Mouse (Mus musculus) mouse trophoblast stem cell (cell line): ENCODE measurements around the gene Ctsz.

ENCODE experiments used
- in situ Hi-C, 2 experiments: fragments of 300-500 bp; cut with MseI, MboI; formaldehyde crosslinking; loops; 2 replicates in 1 of 2; 3 replicates in 1 of 2; pipeline ENCODE4 v1.15.1; 2025

Gene Ctsz

GRCm38 (mm10) chr2:174396643-174397042, 42.2 kb downstream of the Ctsz start:
- in situ Hi-C loops, result no loop called here

GRCm38 (mm10) chr2:174393383-174393782, 45.5 kb downstream of the Ctsz start:
- in situ Hi-C loops, result no loop called here

- in situ Hi-C loops, result no loop called here
Observed at GRCm38 (mm10) chr2:174392554-174392953, 46.3 kb downstream of the Ctsz start.

- in situ Hi-C loops, result no loop called here
Observed at GRCm38 (mm10) chr2:174391936-174392335, 46.9 kb downstream of the Ctsz start.

GRCm38 (mm10) chr2:174381021-174381420, 57.8 kb downstream of the Ctsz start:
- in situ Hi-C loops, result no loop called here
